In the genomic region with DNA sequence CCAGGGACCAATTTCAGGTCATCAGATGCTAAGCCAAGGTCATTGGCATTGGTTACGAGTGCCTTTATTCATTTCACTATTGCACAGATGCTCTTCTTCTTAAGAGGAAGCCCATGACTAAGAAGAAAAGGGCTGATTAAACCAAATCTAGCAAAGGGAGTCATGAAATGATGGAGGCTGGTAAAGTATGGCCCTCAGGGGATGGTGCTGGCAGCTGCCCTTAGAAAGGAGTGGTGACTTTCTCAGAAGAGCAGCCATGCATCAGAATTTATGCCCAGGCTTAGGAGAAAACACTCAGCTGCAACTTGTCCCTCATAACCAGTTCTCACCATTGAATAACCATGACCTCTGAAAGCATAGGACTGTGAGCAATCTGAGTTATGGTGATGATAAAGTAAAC, we compare ENCODE assay signal across 27 mouse cellular contexts. TPM values are rescaled to one million over a fixed set of nuclear protein-coding genes. Genes with fewer than 3 reads are reported as not detected.
DNase-seq lines count a peak whose midpoint lies in the region; ATAC-seq lines count a peak whose summit lies in the region.
"Had no signal": no experiment of that assay in that cellular context is flagged by ENCODE, and none has a peak within 500 bp of the region (broad histone marks: within the 10 kb centered on the region; RNA-seq: fewer than 3 reads in every experiment).

No protein-coding gene starts in this region.

- no peaks in the 10 kb centered on the region for H3K9me3 ChIP-seq in kidney, embryonic 14.5 days (ENCODE audit: control insufficient read depth, low read length)
- H3K9me3 ChIP-seq: forebrain, embryonic 10.5 days; forebrain, embryonic 13.5 days; heart, embryonic 15.5 days; hindbrain, embryonic 10.5 days; hindbrain, embryonic 13.5 days had no signal

- no peaks in the 10 kb centered on the region for H3K27me3 ChIP-seq in kidney, embryonic 14.5 days (ENCODE audit: control insufficient read depth, insufficient read depth, low read length)
- H3K27me3 ChIP-seq: forebrain, embryonic 13.5 days; heart, embryonic 12.5 days; heart, embryonic 15.5 days; hindbrain, embryonic 13.5 days had no signal

- DNase-seq in kidney, adult 11 months: peak; percentile 55
- DNase-seq in A20 (ENCODE audit: low read depth, low spot score): peak; percentile 30
- DNase-seq in kidney, adult 9 months: peak; percentile 36
- peak; percentile 23 to 38 for DNase-seq in kidney, postnatal 25 days
- no peak for DNase-seq in heart, adult 8-10 months (ENCODE audit: low spot score)
- DNase-seq in layer of hippocampus, postnatal 14 days (ENCODE audit: low spot score in 2 of 2): no peak
- no peak for DNase-seq in lung, postnatal 10 days
- DNase-seq: adrenal gland, postnatal 10 days; adrenal gland, postnatal 36 days; cerebellum, adult 18-20 months; cerebellum, adult 9-10 months; cerebellum, postnatal 14 days; gastrocnemius, postnatal 10 days; gastrocnemius, postnatal 36 days; heart, adult 2 months; heart, postnatal 10 days; heart, postnatal 36 days had no signal

- no peaks in the 10 kb centered on the region for H3K4me1 ChIP-seq in kidney, embryonic 14.5 days (ENCODE audit: control insufficient read depth, insufficient read depth, low read length)
- H3K4me1 ChIP-seq: heart, embryonic 12.5 days; heart, embryonic 15.5 days; hindbrain, embryonic 10.5 days; hindbrain, embryonic 13.5 days had no signal

- H3K27ac ChIP-seq in kidney, embryonic 14.5 days (ENCODE audit: low read depth, low read length): no peak overlapping the region
- H3K27ac ChIP-seq: forebrain, embryonic 10.5 days; forebrain, embryonic 13.5 days; heart, adult 2 months; heart, embryonic 15.5 days; hindbrain, embryonic 10.5 days; hindbrain, embryonic 13.5 days had no signal

- 81% methylated on average over 1 of the region's 1 CpGs for WGBS in kidney, embryonic 14.5 days

- no peaks in the 10 kb centered on the region for H3K36me3 ChIP-seq in kidney, embryonic 14.5 days (ENCODE audit: control insufficient read depth, insufficient read depth, low read length)
- H3K36me3 ChIP-seq: forebrain, embryonic 10.5 days; heart, embryonic 12.5 days; heart, embryonic 15.5 days; hindbrain, embryonic 10.5 days; hindbrain, embryonic 13.5 days had no signal

- H3K4me3 ChIP-seq in kidney, embryonic 14.5 days (ENCODE audit: low read length): no peak overlapping the region
- H3K4me3 ChIP-seq: forebrain, embryonic 10.5 days; forebrain, embryonic 13.5 days; heart, adult 2 months; heart, embryonic 12.5 days; heart, embryonic 15.5 days; hindbrain, embryonic 10.5 days; hindbrain, embryonic 13.5 days had no signal

- ATAC-seq in kidney, embryonic 14.5 days (ENCODE audit: low FRiP score, low TSS enrichment): no peak
- ATAC-seq: forebrain, embryonic 13.5 days; forebrain, embryonic 16.5 days; hindbrain, embryonic 16.5 days had no signal

- no peak overlapping the region for H3K4me2 ChIP-seq in kidney, embryonic 14.5 days (replicated peaks; ENCODE audit: low read depth, low read length)
- H3K4me2 ChIP-seq: forebrain, embryonic 13.5 days; heart, embryonic 12.5 days; heart, embryonic 15.5 days; hindbrain, embryonic 13.5 days had no signal

- no peak overlapping the region for H3K9ac ChIP-seq in kidney, embryonic 14.5 days (ENCODE audit: low read depth, low read length)
- H3K9ac ChIP-seq: forebrain, embryonic 13.5 days; heart, embryonic 12.5 days; heart, embryonic 15.5 days; hindbrain, embryonic 13.5 days had no signal

RNA-seq across cellular contexts. Expression of a gene that starts 17.4 kb away (rescaled TPM):
- polyA plus RNA-seq in kidney, embryonic 14.5 days (2014; fragmentation: Nextera tagmentation; extraction: Ambion mirVana): 0.53 and 0.93 TPM in 2 replicates
- total RNA-seq in heart, adult 8-10 months (2022): 1 to 10 TPM in 3 of 4 experiments, under 1 TPM in 1; 0.76 to 1.5 (median 1.1) TPM
- total RNA-seq in layer of hippocampus, postnatal 14 days (2021): 1 to 10 TPM; 1.1 to 1.5 TPM
- total RNA-seq: MEL had no signal

Comparison
In these comparisons a context has a peak if more than half of its experiments do, and no peak if none do; other contexts are left out.
1. DNase-seq: peak in kidney, adult 11 months (single experiment), A20 (single experiment), kidney, adult 9 months (single experiment) and kidney, postnatal 25 days (2 of 2); none in heart, adult 8-10 months (single experiment), layer of hippocampus, postnatal 14 days (0 of 2) and lung, postnatal 10 days (single experiment).